Mouse (Mus musculus) ES-Bruce4 (cell line): ENCODE results near the gene Mgam. TPM values are rescaled to one million over a fixed set of nuclear protein-coding genes. Genes with fewer than 3 reads are reported as not detected.
A peak's percentile ranks its signal among the peaks of the same experiment; 100 is the strongest.
"Not testable (repeated sequence)": the region's sequence is repeated elsewhere in the genome, so short reads cannot be mapped to it uniquely, and the experiment has no call there.

Experiments used
- H3K27ac ChIP-seq: 2 replicates; pipeline ENCODE4 v1.5.1; 2012; ENCODE audit warnings: low read length, inconsistent platforms; ENCODE audit not compliant: insufficient read depth
- H3K27me3 ChIP-seq: 2 replicates; pipeline ENCODE4 v1.6.1; 2012; ENCODE audit warnings: mild to moderate bottlenecking, low read length, inconsistent platforms; ENCODE audit not compliant: control insufficient read depth, poor library complexity, insufficient read depth, severe bottlenecking
- H3K36me3 ChIP-seq: 2 replicates; pipeline ENCODE4 v1.6.1; 2012; ENCODE audit warnings: inconsistent platforms, mild to moderate bottlenecking, low read length, moderate library complexity; ENCODE audit not compliant: control insufficient read depth, poor library complexity, insufficient read depth, severe bottlenecking
- H3K4me1 ChIP-seq: one replicate; pipeline ENCODE4 v1.8.1; 2011; ENCODE audit warnings: low read length; ENCODE audit not compliant: control insufficient read depth, insufficient read depth
- H3K4me3 ChIP-seq: 2 replicates; pipeline ENCODE4 v1.5.1; 2011; ENCODE audit warnings: low read depth, mild to moderate bottlenecking, low read length
- H3K9ac ChIP-seq: 2 replicates; pipeline ENCODE4 v1.6.1; 2012; ENCODE audit warnings: low read depth, mild to moderate bottlenecking, inconsistent platforms; ENCODE audit not compliant: poor library complexity, severe bottlenecking
- H3K9me3 ChIP-seq: replicated peaks from 2 replicates; pipeline ENCODE4 v1.6.1; 2012; ENCODE audit warnings: mild to moderate bottlenecking, low read length, inconsistent platforms; ENCODE audit not compliant: control insufficient read depth, poor library complexity, insufficient read depth, severe bottlenecking
- CTCF ChIP-seq: IDR thresholded peaks from one replicate; pipeline ENCODE4 v1.8.1; 2011; ENCODE audit warnings: low read depth, low read length
- EP300 ChIP-seq: IDR thresholded peaks from 2 replicates; pipeline ENCODE4 v1.6.1; 2011; ENCODE audit warnings: low read depth, low read length; ENCODE audit not compliant: insufficient read depth
- POLR2A ChIP-seq: IDR thresholded peaks from one replicate; pipeline ENCODE4 v1.8.1; 2011; ENCODE audit warnings: low read length; ENCODE audit not compliant: insufficient read depth
- polyA plus RNA-seq: library from polyadenylated mRNA; stranded (reverse); fragments of >200 nt; gene quantifications from 2 replicates; pipeline ENCODE4 v1.2.4, GENCODE M21; 2011; ENCODE audit warnings: low read depth; ENCODE audit not compliant: missing spikeins, insufficient read depth, insufficient read length

Mgam gene
- polyA plus RNA-seq, 1 experiment = 0.09 TPM

GRCm38 (mm10) chr6:40689180-40689579 lies 60.5 kb downstream of the Mgam start:
- Histone ChIP-seq H3K27ac (no peak overlapping the region), H3K9me3 (no peaks in the 10 kb centered on the region), H3K9ac (no peak overlapping the region), H3K4me1 (no peaks in the 10 kb centered on the region), H3K4me3 (no peak overlapping the region), H3K27me3 (no peaks in the 10 kb centered on the region), H3K36me3 (no peaks in the 10 kb centered on the region)
- TF ChIP-seq CTCF (peak; percentile 24), POLR2A (no peak)

GRCm38 (mm10) chr6:40692007-40692406 lies 63.4 kb downstream of the Mgam start:
- not testable (repeated sequence) for H3K9me3 ChIP-seq, H3K27ac ChIP-seq, H3K4me3 ChIP-seq, H3K4me1 ChIP-seq, H3K9ac ChIP-seq, H3K36me3 ChIP-seq, H3K27me3 ChIP-seq

- not testable (repeated sequence) for H3K27ac ChIP-seq, H3K36me3 ChIP-seq, H3K4me3 ChIP-seq, H3K9ac ChIP-seq, H3K9me3 ChIP-seq, H3K4me1 ChIP-seq, H3K27me3 ChIP-seq
Observed at GRCm38 (mm10) chr6:40713494-40713893, 84.9 kb downstream of the Mgam start.

- Histone ChIP-seq H3K27me3 (no peaks in the 10 kb centered on the region), H3K36me3 (no peaks in the 10 kb centered on the region), H3K4me3 (no peak overlapping the region), H3K9ac (no peak overlapping the region), H3K9me3 (no peaks in the 10 kb centered on the region; the same call in 1 of the 2 replicates), H3K4me1 (no peaks in the 10 kb centered on the region), H3K27ac (no peak overlapping the region)
- TF ChIP-seq EP300 = no peak
- TF ChIP-seq POLR2A = no peak
- TF ChIP-seq CTCF = no peak
Observed at GRCm38 (mm10) chr6:40715705-40716104, 87.1 kb downstream of the Mgam start.

- not testable (repeated sequence) for H3K27ac ChIP-seq, H3K27me3 ChIP-seq, H3K36me3 ChIP-seq, H3K4me1 ChIP-seq, H3K4me3 ChIP-seq, H3K9me3 ChIP-seq, H3K9ac ChIP-seq
Observed at GRCm38 (mm10) chr6:40728506-40728905, 99.9 kb downstream of the Mgam start.

- no peak for TF ChIP-seq EP300
- TF ChIP-seq POLR2A = no peak
- TF ChIP-seq CTCF = no peak
Observed at GRCm38 (mm10) chr6:40739545-40739944, 110.9 kb downstream of the Mgam start.

GRCm38 (mm10) chr6:40749030-40749429 lies 120.4 kb downstream of the Mgam start:
- not testable (repeated sequence) for H3K36me3 ChIP-seq, H3K27me3 ChIP-seq, H3K4me3 ChIP-seq, H3K9ac ChIP-seq, H3K27ac ChIP-seq, H3K4me1 ChIP-seq, H3K9me3 ChIP-seq

More at GRCm38 (mm10) chr6:40739545-40739944, 110.9 kb downstream of the Mgam start:
- Histone ChIP-seq H3K9me3 (no peaks in the 10 kb centered on the region), H3K27ac (no peak overlapping the region), H3K27me3 (no peaks in the 10 kb centered on the region), H3K9ac (no peak overlapping the region), H3K36me3 (no peaks in the 10 kb centered on the region), H3K4me3 (no peak overlapping the region), H3K4me1 (no peaks in the 10 kb centered on the region)
